Mouse (Mus musculus): ENCODE data around the gene Ociad2.
"Not testable (repeated sequence)": the region's sequence is repeated elsewhere in the genome, so short reads cannot be mapped to it uniquely, and the experiment has no call there.

Ociad2 gene

GRCm38 (mm10) chr5:73351796-73352195, 11.0 kb upstream of the Ociad2 start:
- no peak for DNase-seq

DNA sequence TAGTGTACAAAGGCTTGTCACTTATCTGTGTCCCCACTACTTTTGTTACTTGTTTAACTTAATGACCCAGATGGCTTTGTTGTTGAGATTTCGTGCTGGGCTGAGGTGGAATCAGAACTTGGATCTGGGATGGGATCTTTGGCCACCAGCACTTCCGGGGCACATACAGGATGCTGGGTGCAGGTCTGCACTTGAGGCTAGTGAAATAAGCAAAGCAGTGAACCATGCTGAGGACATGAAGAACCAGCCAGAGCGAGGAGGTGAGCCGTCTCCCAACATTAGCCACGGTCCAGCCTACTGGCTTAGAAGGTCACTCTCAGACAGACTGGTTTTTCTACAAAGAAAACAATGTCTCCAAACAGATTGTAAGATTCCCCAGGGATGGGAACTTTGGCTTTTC, 8.7 kb upstream of the Ociad2 start:
- no peak for DNase-seq

DNA sequence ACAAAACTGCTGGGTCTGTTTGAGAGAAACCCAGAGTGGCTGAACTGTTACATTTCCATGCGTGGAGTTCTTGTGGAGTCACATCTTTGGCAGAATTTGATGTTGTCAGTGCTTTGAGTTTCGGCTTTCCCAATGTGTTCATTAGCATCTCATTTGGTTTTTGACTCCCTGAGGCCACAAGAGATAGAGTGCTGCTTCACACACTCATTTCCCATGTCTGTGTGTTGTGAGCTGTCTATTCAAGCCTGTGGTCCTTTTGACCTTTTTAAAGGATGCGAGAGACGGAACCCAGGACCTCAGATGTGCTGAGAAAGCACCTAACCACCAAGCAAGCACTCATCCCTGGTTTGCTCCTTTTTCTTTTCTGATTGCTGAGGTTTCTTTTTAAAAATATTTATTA, 4.4 kb upstream of the Ociad2 start:
- DNase-seq, result no peak

DNA sequence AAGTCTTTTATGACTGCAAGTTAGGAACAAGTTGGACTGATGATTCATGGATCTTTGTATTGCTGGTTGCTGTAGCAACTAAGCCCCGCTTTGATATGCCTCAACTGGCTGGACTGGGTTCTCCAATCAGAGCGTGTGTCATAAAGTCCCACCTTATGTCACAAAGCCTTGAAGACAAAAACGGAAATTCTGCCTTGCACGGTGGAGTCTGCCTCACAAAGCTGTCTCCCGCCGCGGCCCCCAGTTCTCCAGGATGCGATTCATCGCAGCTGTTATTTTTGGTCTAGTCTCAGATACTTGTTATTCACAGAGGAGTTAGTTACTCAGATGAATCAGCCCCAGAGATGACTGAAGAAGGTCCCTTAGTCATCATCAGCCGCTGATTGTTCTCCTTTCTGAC, 3.5 kb upstream of the Ociad2 start:
- no peak for DNase-seq

GRCm38 (mm10) chr5:73342701-73343355, 2.0 kb upstream of the Ociad2 start:
- no peak for DNase-seq

- no peak for DNase-seq
These were observed 777 bp downstream of the Ociad2 start for GRCm38 (mm10) chr5:73339779-73340722.

GRCm38 (mm10) chr5:73338832-73339163, 2.0 kb downstream of the Ociad2 start:
- no peak for DNase-seq

- peak; percentile 43 for DNase-seq
These were observed 2.6 kb downstream of the Ociad2 start for GRCm38 (mm10) chr5:73337961-73338831.

DNA sequence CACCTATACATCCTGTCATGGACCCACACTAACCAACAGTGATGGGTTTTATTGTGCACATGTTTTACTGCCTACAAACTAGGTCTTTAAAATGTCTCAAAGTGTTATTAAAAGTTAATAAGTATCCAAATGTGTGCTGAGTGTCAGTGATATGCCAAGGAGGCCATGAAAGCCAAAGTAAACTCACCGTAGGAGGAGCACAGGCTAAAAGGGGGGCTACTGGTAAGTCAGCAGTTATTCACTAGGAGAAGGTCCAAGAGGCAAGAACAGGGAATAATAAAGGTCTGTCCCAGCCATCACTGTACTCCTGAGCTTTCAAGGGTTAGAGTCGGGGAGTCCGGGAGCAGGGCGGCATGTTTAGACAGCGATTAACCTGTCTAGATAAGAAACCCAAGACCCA, 4.4 kb downstream of the Ociad2 start:
- no peak for DNase-seq

- no peak for DNase-seq
These were observed 9.8 kb downstream of the Ociad2 start for GRCm38 (mm10) chr5:73331002-73331401.

GRCm38 (mm10) chr5:73324526-73325170, 16.2 kb downstream of the Ociad2 start:
- DNase-seq, result no peak

GRCm38 (mm10) chr5:73323602-73324001, 17.2 kb downstream of the Ociad2 start:
- DNase-seq, result no peak

- DNase-seq, result not testable (repeated sequence)
These were observed 18.1 kb downstream of the Ociad2 start for GRCm38 (mm10) chr5:73322684-73323083.

DNA sequence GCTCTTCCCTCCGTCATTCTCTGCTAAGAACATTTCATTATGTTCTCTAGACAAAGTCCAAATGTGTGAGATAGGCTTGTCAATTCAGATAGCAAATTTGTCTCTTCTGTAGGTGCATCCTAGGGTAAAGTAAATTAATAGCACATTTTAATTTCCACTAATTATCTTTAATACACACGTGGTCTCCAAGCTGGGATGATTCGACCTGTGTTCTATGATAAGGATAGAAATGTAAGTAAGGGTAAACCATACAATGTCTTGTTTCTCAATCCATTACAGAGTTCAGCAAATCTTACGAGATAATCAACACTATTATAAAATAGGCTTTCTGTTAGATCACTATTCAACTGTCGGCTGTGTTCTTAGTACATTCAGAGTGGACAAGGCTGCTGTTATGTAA, 21.5 kb downstream of the Ociad2 start:
- no peak for DNase-seq

- no peak for DNase-seq
These were observed 26.2 kb downstream of the Ociad2 start for GRCm38 (mm10) chr5:73314654-73315053.

- no peak for DNase-seq
These were observed 27.2 kb downstream of the Ociad2 start for GRCm38 (mm10) chr5:73313591-73313990.

DNA sequence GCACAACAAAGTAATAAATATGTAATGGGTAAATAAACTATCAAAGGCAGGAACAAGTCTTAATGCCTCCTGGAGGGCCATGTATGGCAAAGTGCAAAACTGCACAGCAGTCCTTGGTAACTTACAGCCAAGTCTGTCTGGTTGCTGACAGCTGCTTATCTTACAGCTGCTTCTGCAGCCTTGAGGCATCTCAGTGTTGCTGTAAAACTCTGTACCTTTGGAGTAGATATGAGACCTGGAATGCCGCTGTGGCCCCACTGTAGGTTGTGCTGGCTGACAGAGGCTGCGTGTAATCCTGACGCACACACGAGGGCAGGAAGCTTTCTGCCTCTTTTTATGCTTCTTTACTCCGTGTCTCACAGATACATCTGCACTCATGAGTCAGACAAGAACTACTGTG, 29.4 kb downstream of the Ociad2 start:
- DNase-seq, result no peak

DNA sequence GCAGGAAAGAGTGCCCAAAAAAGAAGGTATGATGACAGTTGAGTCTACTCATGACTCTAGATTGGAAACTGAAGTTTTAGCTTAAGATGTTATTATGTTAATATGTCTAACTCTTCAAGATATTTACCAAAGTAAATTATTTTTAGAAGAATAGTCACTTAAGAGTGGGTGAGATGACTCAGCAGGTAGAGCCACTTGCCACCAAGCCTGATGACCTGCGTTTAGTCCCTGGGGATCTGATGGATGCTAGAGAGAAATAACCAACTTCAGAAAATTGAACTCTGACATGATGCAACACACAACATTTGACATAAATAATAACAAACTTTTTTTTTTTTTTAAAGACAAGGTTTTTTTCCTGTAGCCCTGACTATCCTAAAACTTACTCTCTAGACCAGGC, 30.4 kb downstream of the Ociad2 start:
- DNase-seq, result no peak

DNA sequence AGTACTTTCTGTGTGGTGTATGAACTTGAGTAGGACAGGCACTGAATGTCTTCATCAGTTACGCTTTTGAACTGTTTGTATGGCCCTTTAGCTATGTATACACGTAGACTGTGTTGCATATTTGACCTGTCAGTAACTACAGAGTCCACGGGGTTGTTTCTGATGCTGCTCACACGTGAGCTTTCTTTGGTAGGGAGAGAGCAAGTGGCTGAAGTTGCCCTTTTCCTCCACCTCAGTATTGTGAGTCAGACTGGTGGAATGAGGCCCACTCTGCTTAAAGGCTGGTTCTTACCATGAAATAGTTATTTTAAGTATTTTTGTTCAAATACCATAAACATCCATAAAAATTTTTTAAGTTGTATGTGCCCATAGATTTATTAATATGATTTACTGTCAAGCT, 31.3 kb downstream of the Ociad2 start:
- DNase-seq, result no peak

DNA sequence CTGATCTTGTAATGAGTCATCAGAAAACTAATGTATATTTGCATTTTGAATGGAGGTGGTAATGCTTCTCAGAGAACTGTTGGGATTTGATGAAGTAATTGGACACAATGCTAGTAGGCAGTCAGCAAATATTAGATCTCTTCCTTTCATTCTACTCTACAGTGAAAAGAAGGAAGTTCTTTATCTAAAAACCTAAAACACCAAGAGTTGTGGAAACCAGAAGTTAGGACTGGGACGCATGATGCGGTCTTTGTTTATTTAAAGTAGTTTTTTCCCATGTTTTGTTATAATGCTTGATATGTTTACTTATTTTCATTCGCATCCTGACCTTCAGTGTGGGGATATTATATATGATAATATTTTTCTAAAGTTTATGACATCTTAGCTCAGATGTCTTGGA, 33.5 kb downstream of the Ociad2 start:
- no peak for DNase-seq

DNA sequence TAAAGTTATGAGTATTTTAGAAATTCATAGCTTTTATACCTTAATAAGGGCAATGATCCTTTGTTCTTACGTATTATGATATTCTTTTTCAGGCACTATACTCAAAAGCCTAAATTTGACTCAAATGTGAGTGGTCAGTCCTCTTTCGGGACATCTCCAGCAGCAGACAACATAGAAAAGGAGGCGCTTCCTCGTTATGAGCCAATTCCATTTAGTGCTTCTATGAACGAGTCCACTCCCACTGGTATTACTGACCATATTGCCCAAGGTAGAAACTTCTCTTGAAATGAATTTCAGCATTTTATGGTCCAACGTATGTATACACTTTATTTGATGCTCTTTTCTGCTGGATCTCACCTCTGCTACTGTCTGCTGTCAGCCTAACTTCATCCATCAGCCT, 34.3 kb downstream of the Ociad2 start:
- no peak for DNase-seq

- no peak for DNase-seq
These were observed 36.3 kb downstream of the Ociad2 start for GRCm38 (mm10) chr5:73304507-73304906.
